In genomic region chr14:21824938-21825337, GRCm38 (mm10) we compare ENCODE assay signal across 8 mouse cellular contexts. TPM values are rescaled to one million over a fixed set of nuclear protein-coding genes. Genes with fewer than 3 reads are reported as not detected.
DNase-seq lines count a peak whose midpoint lies in the region; ATAC-seq and TF ChIP-seq lines count a peak whose summit lies in the region.

TSS of gene Vdac2 (plus strand) at chr14:21825238.

- TF ChIP-seq EP300 in heart, adult 2 months (IDR thresholded peaks at IDR 0.05; ENCODE audit: insufficient read depth, low read depth, low read length), result no peak

- DNase-seq in heart, adult 2 months, result no peak
- DNase-seq in heart, adult 11 months, result no peak
- DNase-seq in adrenal gland, postnatal 10 days, result no peak
- no peak for DNase-seq in gastrocnemius, adult 8-10 months (ENCODE audit: low spot score in 2 of 2)
- DNase-seq in right cerebral cortex, adult 18-20 months, result no peak
- no peak for DNase-seq in thymus, postnatal 14 days

- WGBS in heart, adult 2 months, result 84% methylated on average over 2 of the region's 2 CpGs

- TF ChIP-seq CTCF in heart, adult 2 months (IDR thresholded peaks at IDR 0.05), result no peak

- H3K9me3 ChIP-seq in megakaryocyte, embryonic 14.5 days, result no peaks in the 10 kb centered on the region

- H3K79me2 ChIP-seq in heart, adult 2 months (replicated peaks; ENCODE audit: control insufficient read depth, insufficient read depth, low read length), result no peaks in the 10 kb centered on the region

- no peak for TF ChIP-seq POLR2A in heart, adult 2 months (IDR thresholded peaks at IDR 0.05; ENCODE audit: insufficient read depth, low read depth, low read length)

- no peak within 1 kb of the TSS for H3K4me3 ChIP-seq in heart, adult 2 months
- no peak within 1 kb of the TSS for H3K4me3 ChIP-seq in megakaryocyte, embryonic 14.5 days (replicated peaks)

- peaks cover 14% of the 10 kb centered on the region for H3K4me1 ChIP-seq in heart, adult 2 months (ENCODE audit: control insufficient read depth, insufficient read depth, low read length)
- H3K4me1 ChIP-seq in megakaryocyte, embryonic 14.5 days, result peaks cover 98% of the 10 kb centered on the region

- no peak within 1 kb of the TSS for H3K9ac ChIP-seq in heart, adult 2 months (ENCODE audit: low read depth, low read length)

- no peaks in the 10 kb centered on the region for H3K27me3 ChIP-seq in heart, adult 2 months (ENCODE audit: control insufficient read depth, insufficient read depth, low read length)
- H3K27me3 ChIP-seq in megakaryocyte, embryonic 14.5 days (replicated peaks), result no peaks in the 10 kb centered on the region

- intact Hi-C loops in heart, adult 2 months (cut with DNase I), result loop anchor here (10.0 kb wide), 1 partner anchor 320 kb away; no protein-coding TSS in a partner anchor

- peaks cover 4% of the 10 kb centered on the region; the same call in 1 of the 2 replicates for H3K36me3 ChIP-seq in heart, adult 2 months (ENCODE audit: control insufficient read depth, insufficient read depth, low read length)
- H3K36me3 ChIP-seq in megakaryocyte, embryonic 14.5 days (replicated peaks; ENCODE audit: low read length), result no peaks in the 10 kb centered on the region

- H3K27ac ChIP-seq in heart, adult 2 months, result peak within 1 kb of the TSS; percentile 93; the same call in 1 of the 2 replicates

- no peak for ATAC-seq in inflammation-experienced regulatory T-cells, adult 6 months

RNA-seq across cellular contexts. Expression of gene Vdac2, which starts in this region (rescaled TPM):
- 100 to 1,000 TPM; 441 to 506 TPM for total RNA-seq in heart, adult 2 months (2021)
- polyA plus RNA-seq in heart, adult 2 months (2012; rRNA removed), result 228 and 349 TPM in 2 replicates
- 100 to 1,000 TPM; 276 to 322 TPM for total RNA-seq in adrenal gland, postnatal 10 days (2021)
- 100 to 1,000 TPM; 328 to 342 (median 331) TPM for total RNA-seq in gastrocnemius, adult 8-10 months (2022)
- polyA plus RNA-seq in inflammation-experienced regulatory T-cells, adult 6 months (2017; shearing (Covaris generic)), result 100 to 1,000 TPM; 242 to 259 (median 244) TPM
- polyA plus RNA-seq in megakaryocyte, embryonic 14.5 days (2012; ENCODE audit: insufficient read depth, low replicate concordance), result 103 and 334 TPM in 2 replicates
